Mouse (Mus musculus) ES-Bruce4 (cell line): Measurements from ENCODE around the gene Kif6. TPM values are rescaled to one million over a fixed set of nuclear protein-coding genes. Genes with fewer than 3 reads are reported as not detected.
A peak's percentile ranks its signal among the peaks of the same experiment; 100 is the strongest.

Source experiments
- H3K27ac ChIP-seq: 2 replicates; pipeline ENCODE4 v1.5.1; 2012; ENCODE audit warnings: low read length, inconsistent platforms; ENCODE audit not compliant: insufficient read depth
- H3K27me3 ChIP-seq: 2 replicates; pipeline ENCODE4 v1.6.1; 2012; ENCODE audit warnings: mild to moderate bottlenecking, low read length, inconsistent platforms; ENCODE audit not compliant: control insufficient read depth, poor library complexity, insufficient read depth, severe bottlenecking
- H3K36me3 ChIP-seq: 2 replicates; pipeline ENCODE4 v1.6.1; 2012; ENCODE audit warnings: inconsistent platforms, mild to moderate bottlenecking, low read length, moderate library complexity; ENCODE audit not compliant: control insufficient read depth, poor library complexity, insufficient read depth, severe bottlenecking
- H3K4me1 ChIP-seq: one replicate; pipeline ENCODE4 v1.8.1; 2011; ENCODE audit warnings: low read length; ENCODE audit not compliant: control insufficient read depth, insufficient read depth
- H3K4me3 ChIP-seq: 2 replicates; pipeline ENCODE4 v1.5.1; 2011; ENCODE audit warnings: low read depth, mild to moderate bottlenecking, low read length
- H3K9ac ChIP-seq: 2 replicates; pipeline ENCODE4 v1.6.1; 2012; ENCODE audit warnings: low read depth, mild to moderate bottlenecking, inconsistent platforms; ENCODE audit not compliant: poor library complexity, severe bottlenecking
- H3K9me3 ChIP-seq: replicated peaks from 2 replicates; pipeline ENCODE4 v1.6.1; 2012; ENCODE audit warnings: mild to moderate bottlenecking, low read length, inconsistent platforms; ENCODE audit not compliant: control insufficient read depth, poor library complexity, insufficient read depth, severe bottlenecking
- CTCF ChIP-seq: IDR thresholded peaks from one replicate; pipeline ENCODE4 v1.8.1; 2011; ENCODE audit warnings: low read depth, low read length
- EP300 ChIP-seq: IDR thresholded peaks from 2 replicates; pipeline ENCODE4 v1.6.1; 2011; ENCODE audit warnings: low read depth, low read length; ENCODE audit not compliant: insufficient read depth
- POLR2A ChIP-seq: IDR thresholded peaks from one replicate; pipeline ENCODE4 v1.8.1; 2011; ENCODE audit warnings: low read length; ENCODE audit not compliant: insufficient read depth
- polyA plus RNA-seq: library from polyadenylated mRNA; stranded (reverse); fragments of >200 nt; gene quantifications from 2 replicates; pipeline ENCODE4 v1.2.4, GENCODE M21; 2011; ENCODE audit warnings: low read depth; ENCODE audit not compliant: missing spikeins, insufficient read depth, insufficient read length

Gene Kif6
- polyA plus RNA-seq, 1 experiment, result 2.3 TPM

- H3K9me3 ChIP-seq, result no peaks in the 10 kb centered on the region
- no peak overlapping the region for H3K27ac ChIP-seq
- no peak overlapping the region for H3K4me3 ChIP-seq
- H3K27me3 ChIP-seq, result no peaks in the 10 kb centered on the region; the same call in 1 of the 2 replicates
- no peak overlapping the region for H3K9ac ChIP-seq
- no peaks in the 10 kb centered on the region for H3K36me3 ChIP-seq
- no peaks in the 10 kb centered on the region for H3K4me1 ChIP-seq
- no peak for TF ChIP-seq CTCF
- no peak for TF ChIP-seq POLR2A
- TF ChIP-seq EP300, result no peak
Measured at GRCm38 (mm10) chr17:49607351-49608027, 7.4 kb upstream of the Kif6 start.

- H3K27me3 ChIP-seq, result no peaks in the 10 kb centered on the region; the same call in 1 of the 2 replicates
- no peak overlapping the region for H3K4me3 ChIP-seq
- no peak overlapping the region for H3K27ac ChIP-seq
- no peaks in the 10 kb centered on the region for H3K36me3 ChIP-seq
- no peak for TF ChIP-seq EP300
- no peak for TF ChIP-seq POLR2A
- TF ChIP-seq CTCF, result no peak
- no peaks in the 10 kb centered on the region for H3K4me1 ChIP-seq
- no peak overlapping the region for H3K9ac ChIP-seq
- no peaks in the 10 kb centered on the region for H3K9me3 ChIP-seq
Measured at GRCm38 (mm10) chr17:49610296-49610695, 4.6 kb upstream of the Kif6 start.

- no peaks in the 10 kb centered on the region for H3K9me3 ChIP-seq
- no peaks in the 10 kb centered on the region for H3K4me1 ChIP-seq
- H3K36me3 ChIP-seq, result no peaks in the 10 kb centered on the region
- no peak for TF ChIP-seq EP300
- TF ChIP-seq POLR2A, result no peak
- no peak for TF ChIP-seq CTCF
- peak overlapping the region; percentile 92 for H3K4me3 ChIP-seq
- H3K9ac ChIP-seq, result no peak overlapping the region
- H3K27me3 ChIP-seq, result no peaks in the 10 kb centered on the region; the same call in none of the 2 replicates
- no peak overlapping the region for H3K27ac ChIP-seq
Measured at GRCm38 (mm10) chr17:49615241-49615651, 310 bp downstream of the Kif6 start.

- no peaks in the 10 kb centered on the region for H3K4me1 ChIP-seq
- TF ChIP-seq POLR2A (no peak), CTCF (no peak), EP300 (no peak)
- H3K9ac ChIP-seq, result no peak overlapping the region
- no peaks in the 10 kb centered on the region for H3K27me3 ChIP-seq
- no peaks in the 10 kb centered on the region for H3K36me3 ChIP-seq
- no peak overlapping the region for H3K27ac ChIP-seq
- no peaks in the 10 kb centered on the region for H3K9me3 ChIP-seq
- H3K4me3 ChIP-seq, result no peak overlapping the region
Measured at GRCm38 (mm10) chr17:49624572-49624971, 9.6 kb downstream of the Kif6 start.

GRCm38 (mm10) chr17:49627011-49627794, 12.3 kb downstream of the Kif6 start:
- H3K27ac ChIP-seq, result no peak overlapping the region
- no peak overlapping the region for H3K4me3 ChIP-seq
- TF ChIP-seq CTCF, result no peak
- H3K27me3 ChIP-seq, result no peaks in the 10 kb centered on the region
- no peak overlapping the region for H3K9ac ChIP-seq
- no peaks in the 10 kb centered on the region for H3K9me3 ChIP-seq
- H3K4me1 ChIP-seq, result no peaks in the 10 kb centered on the region
- no peaks in the 10 kb centered on the region for H3K36me3 ChIP-seq

- Histone ChIP-seq H3K36me3 (no peaks in the 10 kb centered on the region), H3K4me3 (no peak overlapping the region), H3K27ac (no peak overlapping the region), H3K27me3 (no peaks in the 10 kb centered on the region), H3K9ac (no peak overlapping the region), H3K4me1 (no peaks in the 10 kb centered on the region), H3K9me3 (no peaks in the 10 kb centered on the region)
- TF ChIP-seq CTCF, result no peak
- no peak for TF ChIP-seq POLR2A
- no peak for TF ChIP-seq EP300
Measured at GRCm38 (mm10) chr17:49628875-49629274, 13.9 kb downstream of the Kif6 start.
